Mouse (Mus musculus): ENCODE measurements around the gene Il34.

Gene Il34

DNA sequence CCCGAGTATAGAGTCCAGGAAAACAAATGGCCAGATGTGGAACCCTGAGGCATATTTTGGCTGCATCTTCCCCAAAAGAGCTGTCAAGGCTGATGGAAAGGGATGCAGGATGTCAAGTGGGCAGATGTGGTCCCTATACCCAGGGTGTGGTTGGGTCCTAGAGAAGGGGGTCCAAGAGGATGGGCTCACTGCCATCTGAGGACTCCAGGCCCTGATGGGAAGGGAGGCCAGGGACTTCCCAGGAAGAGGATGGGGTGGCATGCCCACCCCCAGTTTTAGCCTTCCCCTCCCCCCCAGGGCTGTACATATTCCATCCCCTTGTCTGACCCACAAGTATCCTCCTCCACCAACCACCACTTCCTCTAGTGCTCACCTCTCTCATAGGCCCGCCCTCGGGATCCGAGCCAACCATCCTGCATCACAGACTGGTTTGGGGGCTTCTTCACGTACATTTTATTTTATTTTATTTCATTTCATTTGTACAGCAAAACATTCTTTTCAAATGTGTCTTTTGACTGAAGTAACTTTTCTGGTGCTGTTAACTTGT is 65.0 kb downstream of the Il34 start:
- DNase-seq (ENCODE audit: extremely low read depth, low read depth), result no peak

DNA sequence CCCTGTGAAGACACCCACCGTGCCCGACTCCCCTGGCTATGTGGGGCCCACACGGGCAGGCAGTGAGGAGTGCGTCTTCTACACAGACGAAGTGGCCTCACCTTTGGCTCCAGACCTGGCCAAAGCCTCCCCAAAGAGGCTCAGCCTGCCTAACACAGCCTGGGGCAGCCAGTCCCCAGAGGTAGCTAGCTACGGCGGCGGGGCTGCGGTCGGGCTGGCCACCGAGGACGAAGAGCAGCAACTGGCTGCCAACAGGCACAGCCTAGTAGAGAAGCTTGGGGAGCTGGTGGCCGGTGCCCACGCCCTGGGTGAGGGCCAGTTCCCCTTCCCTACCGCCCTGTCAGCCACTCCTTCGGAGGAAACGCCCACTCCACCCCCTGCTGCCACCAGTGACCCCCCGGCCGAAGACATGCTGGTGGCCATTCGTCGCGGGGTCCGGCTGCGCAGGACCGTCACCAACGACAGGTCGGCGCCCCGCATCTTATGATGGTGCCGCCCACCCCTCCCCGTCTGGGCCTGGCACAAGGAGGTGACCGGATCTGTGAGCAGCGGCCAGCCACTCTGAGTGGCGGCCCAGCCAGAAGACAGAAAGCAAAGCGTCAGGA is 67.0 kb downstream of the Il34 start:
- no peak for DNase-seq (ENCODE audit: extremely low read depth, low read depth)

GRCm38 (mm10) chr8:110733036-110733435 is 72.7 kb downstream of the Il34 start:
- DNase-seq (ENCODE audit: extremely low read depth, low read depth), result no peak

DNA sequence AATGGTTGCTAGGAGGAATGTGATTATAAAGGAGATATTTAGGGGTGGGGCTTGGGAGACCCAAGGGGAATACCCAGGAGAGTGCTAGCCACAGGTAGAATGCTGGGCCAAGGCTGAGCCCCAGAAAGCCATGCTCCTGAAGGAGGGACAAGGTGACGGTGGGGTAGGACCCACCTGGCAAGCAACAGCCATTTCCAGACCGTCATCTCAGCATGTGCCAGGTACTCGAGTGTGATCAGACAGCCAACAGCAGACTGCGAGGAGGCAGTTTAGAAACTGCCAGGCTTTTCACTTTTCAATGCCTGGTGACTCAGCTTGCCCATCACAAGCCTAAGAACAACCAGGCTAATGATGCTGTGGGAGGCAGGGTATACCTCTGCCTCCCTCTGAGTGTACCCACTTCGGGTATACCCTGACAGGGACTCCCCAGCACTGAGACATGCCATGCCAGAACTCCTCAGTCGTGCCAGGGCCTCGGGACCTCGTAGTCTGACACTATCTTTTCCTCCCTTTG is 74.3 kb downstream of the Il34 start:
- DNase-seq (ENCODE audit: extremely low read depth, low read depth), result no peak

GRCm38 (mm10) chr8:110726893-110727292 is 78.8 kb downstream of the Il34 start:
- DNase-seq (ENCODE audit: extremely low read depth, low read depth), result no peak

DNA sequence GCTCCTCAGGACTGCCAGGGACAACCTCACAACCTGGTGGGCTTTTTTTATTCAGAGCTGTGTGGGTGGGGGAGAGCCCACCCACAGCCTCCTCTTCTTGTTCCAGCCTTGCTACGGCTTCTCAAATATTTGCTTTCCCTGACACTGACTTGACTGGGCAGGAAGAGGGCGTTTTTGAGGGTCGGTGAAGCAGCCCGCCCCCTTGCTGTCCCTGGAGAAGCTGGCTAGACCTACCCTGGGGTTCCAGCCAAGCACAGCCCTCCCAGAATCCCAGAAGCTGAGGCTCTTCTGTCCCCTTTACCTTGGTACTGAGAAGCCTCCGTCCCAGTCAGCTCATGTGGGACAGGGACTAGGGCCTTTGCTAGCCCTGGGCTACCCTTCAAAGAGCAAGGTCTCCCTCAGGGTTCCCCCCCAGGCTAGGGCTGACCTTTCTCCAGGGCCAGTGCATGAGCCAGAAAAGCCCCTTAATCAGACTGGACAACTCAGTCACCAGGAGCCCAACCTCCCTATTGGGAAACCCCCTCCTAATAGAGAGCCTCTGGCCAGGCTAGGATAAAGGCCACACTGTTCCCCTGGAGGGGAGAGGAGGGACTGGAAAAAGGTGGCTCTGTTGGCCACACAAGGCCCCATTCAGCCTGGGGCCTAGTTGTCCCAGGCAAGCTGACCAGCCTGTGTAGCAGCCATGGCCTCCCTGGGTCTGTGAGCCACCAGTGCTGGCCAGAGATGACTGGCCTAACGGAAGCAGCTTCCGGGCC is 80.5 kb downstream of the Il34 start:
- no peak for DNase-seq (ENCODE audit: extremely low read depth, low read depth)

DNA sequence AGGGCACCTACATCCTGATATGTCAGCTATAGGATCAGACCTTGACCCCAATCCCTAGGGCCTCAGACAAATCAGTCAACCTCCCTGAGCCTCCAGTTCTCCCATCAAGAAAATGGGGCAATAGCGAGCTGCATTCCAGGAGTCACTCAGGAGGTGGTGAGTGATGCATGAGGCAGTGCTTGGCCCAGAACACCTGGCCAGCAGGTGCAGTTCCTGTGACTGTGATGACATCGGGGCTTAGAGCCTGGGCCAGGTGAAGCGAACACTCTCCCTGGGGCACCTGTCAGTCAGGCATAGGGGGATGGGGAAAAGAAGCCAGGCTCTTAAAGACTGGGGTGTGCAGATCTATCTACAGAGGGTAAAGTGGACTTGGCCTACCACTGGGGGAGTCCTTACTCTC is 81.2 kb downstream of the Il34 start:
- DNase-seq (ENCODE audit: extremely low read depth, low read depth), result no peak

DNA sequence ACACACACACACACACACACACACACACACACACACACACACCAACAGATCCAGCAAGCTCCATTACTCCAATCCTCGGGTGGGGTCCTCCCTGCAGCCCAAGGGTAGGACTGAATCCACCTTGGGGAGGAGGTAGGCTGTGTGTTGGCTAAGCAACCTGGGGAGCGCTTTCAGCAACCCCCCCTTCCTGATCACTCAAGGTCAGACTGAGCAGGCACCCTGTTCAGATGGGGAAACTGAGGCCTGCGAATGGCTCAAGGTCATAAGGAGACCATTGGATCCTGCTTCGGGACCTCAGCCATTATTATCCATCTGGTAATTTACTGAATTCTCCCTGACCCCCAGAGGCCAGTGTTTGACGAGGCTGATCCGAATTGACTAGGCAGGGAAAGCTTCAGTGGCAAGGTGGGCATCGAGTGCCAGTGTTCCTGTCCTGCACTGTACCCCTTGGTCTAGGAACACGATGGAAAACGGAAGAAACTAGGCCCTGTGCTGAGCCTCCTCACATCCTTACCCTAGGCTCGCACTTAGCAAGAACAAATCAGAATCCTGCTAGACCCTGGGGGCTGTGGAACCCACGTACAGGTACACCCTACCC is 83.2 kb downstream of the Il34 start:
- DNase-seq (ENCODE audit: extremely low read depth, low read depth), result no peak

DNA sequence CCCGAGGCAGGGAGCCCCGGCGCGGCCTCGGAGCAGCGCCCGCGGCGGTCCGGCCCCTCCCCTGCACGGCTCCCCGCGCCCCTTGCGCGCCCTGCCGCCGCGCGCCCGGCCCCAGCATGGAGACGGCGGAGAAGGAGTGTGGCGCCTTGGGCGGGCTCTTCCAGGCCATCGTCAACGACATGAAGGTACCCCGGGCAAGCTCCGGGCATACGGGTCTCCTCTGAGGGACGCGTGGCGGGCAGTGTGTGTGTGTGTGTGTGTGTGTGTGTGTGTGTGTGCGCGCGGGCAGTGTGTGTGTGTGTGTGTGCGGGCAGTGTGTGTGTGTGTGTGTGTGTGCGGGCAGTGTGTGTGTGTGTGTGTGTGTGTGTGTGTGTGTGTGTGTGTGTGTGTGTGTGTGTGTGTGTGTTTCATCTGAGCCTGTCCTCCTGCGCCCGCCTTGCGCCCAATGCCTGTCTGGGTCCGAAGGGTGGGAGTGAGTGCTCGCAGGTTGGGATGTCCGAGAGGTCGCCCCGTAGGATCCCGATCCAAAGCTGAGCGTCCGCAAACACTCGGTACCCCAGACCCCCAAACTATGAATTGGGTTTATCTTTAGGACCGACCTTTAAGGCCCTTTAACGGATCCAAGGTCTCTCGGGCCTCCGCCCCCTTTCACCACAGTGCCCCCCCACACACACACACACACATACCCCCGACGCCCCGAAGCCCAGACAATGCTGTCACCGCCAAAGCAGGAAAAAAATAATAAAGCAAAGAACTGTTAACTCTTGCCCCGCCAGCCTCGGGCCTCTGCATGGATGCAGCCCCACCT is 83.9 kb downstream of the Il34 start:
- DNase-seq (ENCODE audit: extremely low read depth, low read depth), result no peak

- DNase-seq (ENCODE audit: extremely low read depth, low read depth), result no peak
Measured at GRCm38 (mm10) chr8:110720685-110721598, 84.8 kb downstream of the Il34 start, which contains the start of gene Mtss1l. Gene Mtss1l, plus strand, starts transcription at chr8:110721476.

DNA sequence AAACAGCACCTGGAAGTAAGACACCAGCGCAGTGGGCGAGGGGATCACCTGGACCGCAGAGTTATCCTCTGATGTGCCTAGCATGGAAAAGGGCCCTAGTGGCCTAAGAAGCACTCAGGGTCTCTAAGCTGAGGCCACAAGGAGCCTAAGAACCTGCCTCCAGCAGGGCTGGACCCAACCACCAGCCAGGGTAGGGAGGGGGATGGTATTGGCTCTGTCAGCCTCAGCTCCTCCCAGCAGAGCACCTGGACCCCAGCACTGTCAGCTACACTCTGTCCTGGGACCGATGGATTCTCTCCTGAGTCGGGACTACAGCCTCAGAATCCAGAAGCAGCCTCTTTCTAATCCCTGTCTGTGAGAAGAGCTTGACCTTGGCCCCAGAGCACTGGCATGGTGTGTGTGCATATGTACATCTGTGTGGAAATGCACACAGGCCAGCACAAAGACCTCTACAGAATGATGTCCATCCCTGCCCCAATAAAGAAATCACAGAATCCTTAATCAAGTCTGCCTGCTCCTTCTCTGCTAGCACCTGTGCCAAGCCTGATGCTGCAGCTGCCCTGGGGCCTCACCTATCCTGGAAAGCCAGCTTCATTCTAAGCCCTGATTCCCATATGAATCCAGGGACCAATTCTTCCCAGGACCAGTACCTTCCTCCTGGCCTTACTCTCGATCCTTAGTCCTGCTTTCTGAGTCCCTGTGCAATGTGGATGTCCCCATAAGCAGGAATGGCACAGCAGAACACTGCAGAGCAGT is 85.6 kb downstream of the Il34 start:
- DNase-seq (ENCODE audit: extremely low read depth, low read depth), result no peak

GRCm38 (mm10) chr8:110718969-110719670 is 86.6 kb downstream of the Il34 start:
- no peak for DNase-seq (ENCODE audit: extremely low read depth, low read depth)

- DNase-seq (ENCODE audit: extremely low read depth, low read depth), result no peak
Measured at GRCm38 (mm10) chr8:110718209-110718968, 87.3 kb downstream of the Il34 start.

GRCm38 (mm10) chr8:110717131-110717530 is 88.6 kb downstream of the Il34 start:
- DNase-seq (ENCODE audit: extremely low read depth, low read depth), result no peak

DNA sequence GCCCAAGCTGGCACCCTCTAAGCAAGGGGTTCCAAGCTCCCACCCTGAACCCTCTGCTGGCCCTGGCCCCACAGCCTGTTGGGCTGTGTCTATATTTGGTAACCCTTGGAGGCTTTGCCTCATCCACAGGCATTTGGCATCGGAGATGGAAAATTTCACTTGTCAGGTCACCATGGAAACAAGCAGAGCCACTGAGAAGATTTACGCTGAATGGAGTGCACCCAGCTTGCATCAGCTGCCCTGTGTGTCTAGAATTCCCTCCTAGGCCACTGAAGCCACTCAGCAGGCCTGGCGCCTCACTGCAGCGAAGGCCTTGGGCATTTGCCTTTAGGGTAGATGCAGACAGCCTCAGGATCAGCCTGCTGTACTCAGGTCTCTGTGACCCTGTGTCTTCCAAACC is 89.6 kb downstream of the Il34 start:
- no peak for DNase-seq (ENCODE audit: extremely low read depth, low read depth)

GRCm38 (mm10) chr8:110714827-110715519 is 90.8 kb downstream of the Il34 start:
- DNase-seq (ENCODE audit: extremely low read depth, low read depth), result no peak

GRCm38 (mm10) chr8:110713073-110713472 is 92.7 kb downstream of the Il34 start:
- DNase-seq (ENCODE audit: extremely low read depth, low read depth), result no peak
